Mouse (Mus musculus) lung, postnatal 0 days (tissue): ENCODE results near the gene Mprip.
"Not testable (repeated sequence)": the region's sequence is repeated elsewhere in the genome, so short reads cannot be mapped to it uniquely, and the experiment has no call there.

Experiments used
- CTCF ChIP-seq: IDR thresholded peaks from 2 replicates; pipeline ENCODE4 v1.5.1; 2016; ENCODE audit warnings: antibody characterized with exemption, mild to moderate bottlenecking
- EP300 ChIP-seq: IDR thresholded peaks from 2 replicates; pipeline ENCODE4 v1.6.1; 2016; ENCODE audit warnings: antibody characterized with exemption, mild to moderate bottlenecking, control low read depth

- TF ChIP-seq CTCF, EP300: not testable (repeated sequence)
Observed at GRCm38 (mm10) chr11:59735938-59736337, 74.8 kb downstream of the Mprip start.
